Mouse (Mus musculus) urinary bladder, postnatal 4 days (tissue): Measurements from ENCODE around the gene Frmd6.

Experiments
- DNase-seq, 2 experiments: peaks; one replicate each; pipeline ENCODE4 v3.0.0; 2021 to 2022; ENCODE audit warnings: low spot score in 2 of 2

The Frmd6 gene

DNA sequence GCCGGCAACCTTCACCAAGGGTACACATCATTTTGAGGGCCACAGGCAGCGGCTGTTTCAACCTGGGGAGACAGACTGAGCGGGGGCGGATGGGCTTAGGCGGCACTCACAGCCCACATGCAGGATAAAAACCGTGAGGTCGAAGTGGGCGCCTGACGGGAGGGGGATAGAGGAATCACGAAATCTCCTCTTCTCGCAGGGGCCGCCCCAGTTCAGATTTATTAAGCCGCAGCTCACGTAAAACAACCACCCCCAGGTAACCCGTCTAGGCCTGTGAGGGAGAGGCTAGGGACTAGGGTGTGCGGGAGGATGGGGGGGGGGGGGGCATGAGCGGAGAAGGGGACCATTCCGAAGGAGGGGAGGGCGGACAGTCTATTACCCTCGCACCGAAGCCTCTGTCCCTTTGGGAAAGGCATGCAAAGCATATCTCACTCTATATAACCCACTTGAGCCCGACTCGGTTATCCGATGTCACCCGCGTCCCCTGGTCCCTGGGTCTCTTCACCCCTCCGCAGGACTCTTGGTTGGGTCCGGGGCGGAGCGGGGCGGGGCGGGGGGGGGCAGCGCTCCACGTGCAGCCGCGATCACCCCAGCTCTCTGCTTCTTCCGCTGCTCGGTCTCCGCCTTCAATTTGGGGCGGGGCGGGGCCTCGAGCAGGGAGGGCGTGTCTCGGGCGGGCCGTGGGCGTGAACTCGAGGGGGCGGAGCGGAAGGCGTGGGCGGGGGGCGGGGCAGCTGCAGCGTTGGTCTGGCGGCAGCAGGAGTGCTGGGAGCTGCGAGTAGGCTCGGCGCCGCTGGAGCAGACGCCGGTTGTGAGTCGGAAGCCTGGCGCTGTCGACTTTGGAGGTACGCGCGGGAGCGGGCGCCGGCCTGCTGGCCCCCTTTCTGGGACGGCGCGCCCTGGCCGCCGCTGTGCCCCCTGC is at the start of gene Frmd6:
TSS of gene Frmd6 (plus strand) at position 786 of the 922 bp plus-strand sequence.
- DNase-seq, result peak; percentile 95 to 96

DNA sequence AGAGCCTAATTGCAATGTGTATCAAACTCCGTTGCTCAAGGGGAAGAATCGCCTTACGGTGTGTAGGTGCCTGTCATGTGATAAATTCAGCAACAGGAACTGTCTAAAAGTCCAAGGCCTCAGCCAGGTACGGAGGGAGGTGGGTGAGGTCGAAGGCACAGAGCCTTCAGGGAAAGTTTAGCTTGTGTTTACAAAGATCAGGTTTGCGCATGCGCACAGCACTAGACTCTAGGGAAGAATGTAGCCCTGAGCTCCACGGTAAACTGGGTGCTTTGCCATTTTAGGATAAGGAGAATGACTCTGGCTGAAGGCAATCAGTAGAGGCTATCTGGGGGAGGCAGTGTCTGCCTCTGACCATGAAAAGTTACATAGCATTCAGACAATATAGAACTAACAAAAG is 49.7 kb upstream of the Frmd6 start:
- no peak for DNase-seq

DNA sequence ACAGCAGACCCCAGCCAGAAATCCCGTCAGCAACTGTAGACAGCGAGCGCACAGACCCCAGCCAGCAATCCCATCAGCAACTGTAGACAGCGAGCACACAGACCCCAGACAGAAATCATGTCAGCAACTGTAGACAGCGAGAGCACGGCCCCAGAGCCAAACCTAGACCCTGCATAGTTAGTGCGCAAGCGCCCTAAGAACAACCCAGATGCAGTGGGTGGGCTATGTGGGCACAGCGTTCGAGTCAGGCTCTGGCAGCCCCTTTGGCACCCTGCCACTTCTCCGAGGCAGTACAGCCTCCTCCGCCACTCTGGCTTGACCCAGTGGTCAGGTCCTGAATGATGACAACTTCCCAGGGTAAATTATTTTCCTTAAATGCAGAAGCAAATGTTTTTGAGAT is 48.6 kb upstream of the Frmd6 start:
- no peak for DNase-seq

DNA sequence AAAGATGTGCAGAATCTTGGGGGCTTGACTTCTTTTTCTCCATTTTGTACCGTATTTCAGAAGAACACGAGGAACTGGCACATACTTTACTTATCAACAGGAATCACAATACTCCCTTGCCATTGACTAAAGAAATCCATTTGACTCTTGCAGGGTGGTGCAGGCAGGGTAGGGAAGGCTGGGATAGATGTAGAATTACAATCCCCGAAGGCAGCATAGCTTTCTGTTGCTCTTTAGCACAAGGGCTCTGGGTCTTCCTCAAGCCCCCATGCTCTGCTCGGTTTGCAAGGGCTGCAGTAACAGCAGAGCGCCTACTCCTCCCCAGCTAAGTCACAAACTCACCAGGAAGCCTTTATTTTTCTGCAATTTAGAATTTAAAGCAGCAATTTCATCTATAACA is 47.8 kb upstream of the Frmd6 start:
- DNase-seq, result no peak

DNA sequence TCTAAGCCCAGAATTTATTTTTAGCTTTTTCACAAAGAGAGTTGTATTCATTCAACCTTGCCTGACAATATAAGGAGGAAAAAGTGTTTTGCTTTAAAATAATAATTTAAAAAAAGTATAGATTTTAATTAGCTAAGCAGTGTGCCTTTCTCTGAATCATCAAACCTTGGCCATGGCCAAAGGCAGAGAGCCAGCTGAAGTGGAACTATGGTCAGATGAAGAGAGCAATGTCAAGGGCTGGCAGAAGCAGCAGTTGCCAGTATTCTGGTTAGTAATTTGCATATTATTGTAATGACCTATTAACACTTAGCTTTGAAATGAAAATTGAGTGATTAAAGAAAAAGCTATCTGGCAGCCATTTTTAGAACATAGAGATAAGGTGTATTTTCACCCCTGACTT is 47.4 kb upstream of the Frmd6 start:
- DNase-seq, result no peak

DNA sequence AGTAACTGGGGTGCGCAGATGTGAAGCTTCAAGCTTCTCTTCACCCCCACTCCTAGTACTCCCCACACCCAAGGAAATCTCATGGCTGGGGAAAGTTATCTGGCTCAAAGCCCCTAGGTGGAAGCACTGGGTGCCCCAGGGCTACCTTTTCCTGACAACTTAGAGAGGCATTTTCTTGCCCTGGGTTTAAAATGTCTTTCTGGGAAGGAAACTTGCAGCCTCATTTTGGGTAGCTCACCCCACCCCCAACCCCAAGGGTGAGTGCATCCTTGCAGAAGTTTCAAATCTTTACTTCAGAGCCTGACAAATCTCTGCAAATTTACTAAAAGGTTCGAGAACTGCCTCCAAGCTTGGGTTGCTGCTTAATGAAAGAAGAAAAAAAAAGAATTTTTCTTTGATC is 47.0 kb upstream of the Frmd6 start:
- DNase-seq, result no peak

DNA sequence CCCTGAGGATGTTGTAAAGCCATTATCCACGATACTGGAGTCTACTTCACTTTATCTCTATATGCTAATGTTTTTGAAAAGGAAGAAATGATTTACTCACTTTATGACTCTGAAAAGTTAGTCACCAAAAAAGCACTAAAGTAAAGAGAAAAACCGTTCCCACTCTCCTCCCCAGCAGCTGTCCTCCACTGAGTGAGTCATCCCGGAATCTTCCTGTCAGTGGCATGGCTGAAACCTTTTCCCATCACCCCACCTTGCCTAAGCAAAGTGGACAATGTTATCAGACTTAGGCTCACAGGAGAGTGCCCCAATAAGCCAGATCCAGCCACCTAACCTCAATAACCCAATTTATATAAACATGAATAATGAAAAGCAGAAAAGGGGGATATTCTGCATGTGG is 46.6 kb upstream of the Frmd6 start:
- no peak for DNase-seq

DNA sequence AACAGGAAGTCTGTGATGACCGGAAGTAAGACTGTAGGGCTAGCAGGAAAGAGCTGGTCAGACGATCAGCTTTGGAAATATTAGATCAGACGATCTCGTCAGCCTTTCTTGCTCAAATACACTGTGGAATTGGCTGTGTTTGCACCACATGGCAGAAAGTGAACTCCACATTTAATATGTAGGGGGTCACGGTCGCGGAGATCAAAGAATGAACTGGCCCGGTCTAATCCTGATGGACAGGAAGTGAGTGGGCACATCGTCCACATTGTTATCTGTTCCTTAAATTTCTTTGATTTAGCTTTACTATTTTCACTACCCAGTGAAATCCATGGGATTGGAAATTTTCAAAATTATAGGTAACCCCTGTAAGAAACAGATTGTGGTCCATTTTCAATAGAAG is 42.3 kb upstream of the Frmd6 start:
- no peak for DNase-seq

DNA sequence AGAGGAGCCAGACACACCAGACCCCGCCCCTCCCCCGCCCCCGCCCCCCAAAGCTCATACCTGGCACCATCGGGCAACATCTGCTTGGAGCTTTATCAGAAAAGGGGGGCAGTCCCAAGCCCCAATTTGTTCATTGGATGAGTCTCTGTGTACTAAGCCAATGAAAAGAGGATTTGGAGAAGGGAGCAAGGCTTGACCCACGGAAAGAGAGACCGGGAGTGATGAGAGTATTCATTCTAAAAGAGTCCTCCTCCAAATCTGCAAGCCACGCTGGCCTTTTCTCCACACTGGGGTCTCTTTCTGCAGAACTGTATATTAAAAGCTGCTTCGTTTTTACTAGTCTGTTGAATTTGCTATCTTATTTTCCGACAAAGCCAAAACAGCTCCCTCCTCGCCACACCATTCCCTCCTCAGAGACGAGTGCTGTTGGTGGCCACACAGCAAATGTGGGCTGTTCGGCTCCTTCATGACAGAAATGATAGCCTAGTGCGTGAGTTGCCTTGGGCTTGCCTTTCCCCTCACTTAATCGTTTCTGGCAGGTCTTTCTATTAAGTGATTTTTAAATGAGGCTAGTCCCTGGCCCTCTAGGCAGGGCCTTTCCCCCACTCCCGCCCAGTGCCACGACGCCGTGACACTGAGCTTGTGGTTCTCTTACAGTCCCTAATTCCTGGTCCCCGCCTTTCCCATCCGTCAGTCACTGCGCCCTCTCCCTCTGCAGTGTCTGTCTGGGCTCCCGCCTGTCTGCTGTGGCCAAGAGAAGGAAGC is 41.7 kb upstream of the Frmd6 start:
- DNase-seq, result no peak

DNA sequence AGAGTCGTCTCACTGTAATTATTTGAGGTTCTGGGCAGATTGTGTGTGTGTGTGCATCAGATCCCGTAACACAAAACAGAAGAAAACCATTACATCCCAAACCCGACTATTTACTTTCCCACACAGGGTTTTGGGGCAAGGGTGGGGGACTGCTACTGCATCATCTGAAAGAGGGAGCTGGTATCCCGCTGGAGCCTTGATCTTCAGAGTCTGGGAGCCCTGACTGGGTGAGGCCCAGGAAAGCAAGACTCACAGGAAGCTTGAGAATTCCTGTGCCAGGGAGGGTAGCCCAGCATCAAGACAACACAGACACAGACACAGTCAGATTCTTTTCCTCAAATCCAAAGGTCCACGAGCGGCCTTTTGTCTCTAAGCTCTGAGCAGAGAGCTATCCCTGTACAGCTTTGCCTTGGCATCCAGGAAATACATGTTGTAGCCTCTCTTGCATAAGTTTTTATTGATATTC is 41.0 kb upstream of the Frmd6 start:
- DNase-seq, result no peak

DNA sequence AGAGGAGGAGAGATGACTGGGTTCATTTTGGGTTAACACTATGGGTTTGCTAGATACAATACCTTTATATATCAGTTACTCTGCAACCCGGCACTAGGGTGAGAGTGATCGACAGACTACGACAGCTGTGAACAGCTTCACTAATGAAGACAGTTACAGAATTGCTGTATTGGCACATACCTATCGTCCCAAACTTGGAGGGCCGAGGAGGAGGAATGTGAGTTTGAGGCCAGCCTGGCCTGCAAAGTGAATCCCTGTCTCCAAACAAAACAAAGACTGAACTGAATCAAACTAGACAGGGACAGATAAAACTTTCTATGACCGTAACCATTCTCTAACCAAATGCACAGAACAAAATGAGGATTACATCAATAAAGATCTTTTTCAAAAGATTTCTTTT is 36.0 kb upstream of the Frmd6 start:
- DNase-seq, result no peak

DNA sequence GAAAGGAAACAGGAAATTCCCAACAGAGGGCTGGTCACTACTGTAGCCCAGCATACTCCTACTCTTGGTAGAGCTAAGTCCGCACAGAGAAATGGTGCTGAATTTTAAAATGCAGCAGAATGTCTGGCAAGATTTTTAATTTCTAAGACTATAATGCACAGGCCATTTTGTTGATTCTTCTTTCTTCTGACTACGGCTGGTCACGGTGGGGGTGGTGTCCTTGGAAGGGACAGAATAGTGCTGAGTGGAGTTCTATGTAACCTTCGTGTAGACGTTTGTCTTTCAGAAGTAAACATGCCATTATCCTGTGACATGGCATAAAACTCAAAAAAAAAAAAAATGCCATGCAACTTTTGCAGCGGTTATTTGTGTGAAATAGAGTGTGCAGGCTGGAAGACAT is 32.0 kb upstream of the Frmd6 start:
- DNase-seq, result no peak

DNA sequence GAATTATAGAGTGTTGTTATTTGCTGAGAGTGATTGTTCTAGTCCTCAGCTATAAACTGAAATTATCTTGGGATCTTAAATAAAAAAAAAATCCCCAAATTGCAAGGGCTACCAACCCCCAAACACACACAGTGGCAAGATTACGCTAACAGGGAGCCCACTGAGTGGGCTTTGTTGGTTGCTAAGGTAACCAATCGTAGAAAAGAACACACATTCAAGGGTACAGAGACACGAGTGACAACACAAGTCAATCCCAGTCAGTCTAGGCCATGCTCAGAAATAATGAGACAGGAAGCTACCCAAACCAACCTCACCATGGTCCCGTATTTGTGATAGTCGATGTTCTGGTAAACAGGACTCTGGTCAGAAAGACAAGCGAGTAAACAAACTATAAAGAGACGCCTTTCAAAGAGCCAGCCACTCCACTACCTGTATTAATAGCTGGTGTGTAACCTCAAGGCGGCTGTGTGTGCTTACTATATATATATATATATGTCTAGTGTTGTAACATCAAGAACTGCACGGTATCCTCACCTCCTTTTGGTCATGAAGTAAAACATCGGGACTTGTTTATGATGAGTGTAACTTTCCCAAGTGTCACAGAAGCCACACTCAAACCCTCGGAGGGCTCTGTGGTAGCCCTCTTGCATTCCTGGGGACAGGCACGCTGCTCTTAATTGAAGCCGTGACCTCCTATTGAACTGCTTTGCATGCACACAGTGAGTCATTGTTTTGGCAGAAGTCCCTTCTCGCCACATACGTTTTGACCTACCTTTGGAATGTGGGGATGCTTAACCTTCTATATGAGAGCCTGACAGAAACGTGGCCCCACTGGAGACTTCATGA is 30.5 kb upstream of the Frmd6 start:
- no peak for DNase-seq

DNA sequence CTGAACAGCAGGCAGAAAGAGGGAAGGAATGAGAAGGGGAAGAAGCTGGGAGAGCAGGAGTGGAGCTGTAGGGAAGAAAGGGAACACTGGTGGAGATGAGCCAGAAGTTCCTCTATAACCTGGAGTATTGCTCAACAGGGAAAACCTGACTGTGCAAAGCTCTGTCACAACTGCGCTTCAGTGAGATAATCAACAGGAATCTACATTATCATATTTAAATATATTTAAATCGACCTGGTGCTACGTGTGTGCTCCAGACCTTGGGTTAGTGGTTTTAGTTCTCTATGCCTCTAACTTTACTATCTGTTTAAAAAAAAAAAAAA is 30.0 kb upstream of the Frmd6 start:
- DNase-seq, result no peak

DNA sequence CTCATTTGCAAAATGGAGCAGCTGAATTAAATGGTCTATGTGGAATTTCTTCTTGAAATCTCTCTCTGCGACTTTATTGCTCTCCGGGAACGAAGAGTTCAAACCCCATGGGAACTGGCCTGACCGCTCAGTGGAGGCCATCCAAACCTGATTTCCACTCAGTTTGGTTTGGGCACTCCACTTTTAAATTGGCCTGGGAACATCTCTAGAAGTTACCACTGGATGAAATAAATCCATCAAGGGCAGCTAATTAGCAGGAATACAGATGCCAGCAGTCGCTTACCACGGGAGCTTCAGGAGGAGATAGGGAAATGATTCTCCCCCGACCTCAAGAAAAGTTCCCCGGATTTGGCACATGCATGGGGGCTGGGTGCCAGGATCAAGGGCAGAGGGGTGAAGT is 26.8 kb upstream of the Frmd6 start:
- DNase-seq, result no peak

DNA sequence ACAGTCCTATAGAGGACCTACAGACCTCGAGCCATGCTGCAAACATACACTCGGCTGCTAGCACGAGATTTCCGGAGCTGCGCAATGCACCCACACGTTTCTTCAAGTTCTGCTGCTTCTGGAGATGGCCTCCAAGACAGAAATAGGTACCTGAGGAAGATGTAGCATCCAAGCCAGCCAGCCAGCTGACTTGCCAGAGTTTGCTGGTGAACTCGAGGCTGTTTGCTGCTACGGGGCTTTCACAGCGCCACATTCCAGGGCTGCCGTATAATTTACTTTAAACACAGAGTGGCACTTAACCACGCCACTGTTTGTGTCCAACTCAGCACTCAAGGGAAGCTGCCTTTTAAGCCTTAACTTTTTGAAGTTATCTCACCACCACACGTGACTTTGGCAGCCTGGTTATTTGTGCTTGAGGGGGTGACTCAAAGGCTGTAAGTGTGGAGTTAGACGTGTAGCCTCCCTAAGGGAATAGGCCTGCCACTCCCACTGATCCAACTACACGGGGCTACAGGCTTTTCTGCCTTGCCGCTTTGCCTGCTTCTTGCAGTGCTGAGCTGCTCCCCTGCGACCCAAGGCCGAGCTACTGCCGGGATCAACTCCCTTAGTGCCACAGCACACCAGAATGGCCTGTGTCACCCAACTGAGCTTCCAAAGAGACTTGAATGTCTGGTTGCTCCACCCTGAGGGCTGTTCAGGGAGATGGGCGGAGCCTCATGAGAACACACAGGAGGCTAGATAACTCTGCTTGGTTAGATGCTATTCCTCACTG is 25.9 kb upstream of the Frmd6 start:
- no peak for DNase-seq

DNA sequence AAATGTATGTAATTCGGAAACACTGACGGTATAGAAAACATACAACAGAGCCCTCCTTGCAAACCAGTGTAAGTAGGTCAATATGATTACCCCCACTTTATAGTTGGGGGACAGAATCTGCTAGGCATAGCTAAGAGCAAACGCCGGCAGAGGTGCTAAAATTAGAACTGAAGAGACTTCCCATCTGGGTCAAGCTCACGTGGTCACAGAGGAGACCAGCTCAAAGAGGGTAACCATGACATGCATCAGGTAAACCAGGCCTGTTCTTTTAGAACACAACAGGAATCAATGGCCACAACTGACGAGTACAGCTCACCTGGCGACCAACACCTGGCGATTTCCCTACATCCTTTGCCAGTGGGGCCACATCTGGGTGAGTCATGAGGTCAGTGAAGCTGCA is 25.2 kb upstream of the Frmd6 start:
- DNase-seq, result no peak

DNA sequence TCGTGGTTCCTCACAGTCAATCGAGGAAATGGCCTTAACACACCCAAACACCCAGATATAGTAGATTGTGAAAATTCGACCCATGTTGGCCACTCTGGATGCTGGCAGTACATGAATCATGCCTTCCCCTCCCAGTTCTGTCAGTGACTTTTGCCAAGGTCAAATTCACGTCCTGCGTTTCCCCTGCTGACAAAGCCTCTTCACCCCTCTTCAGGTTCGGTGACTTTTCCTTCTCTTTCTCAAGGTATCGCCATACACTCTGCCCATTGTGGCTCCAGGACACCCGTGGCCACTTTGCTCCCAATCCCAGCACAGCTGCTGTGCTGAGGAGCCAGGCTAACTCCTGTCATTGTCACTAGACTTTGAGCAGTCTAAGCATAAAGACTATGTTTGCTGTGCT is 24.0 kb upstream of the Frmd6 start:
- DNase-seq, result no peak

DNA sequence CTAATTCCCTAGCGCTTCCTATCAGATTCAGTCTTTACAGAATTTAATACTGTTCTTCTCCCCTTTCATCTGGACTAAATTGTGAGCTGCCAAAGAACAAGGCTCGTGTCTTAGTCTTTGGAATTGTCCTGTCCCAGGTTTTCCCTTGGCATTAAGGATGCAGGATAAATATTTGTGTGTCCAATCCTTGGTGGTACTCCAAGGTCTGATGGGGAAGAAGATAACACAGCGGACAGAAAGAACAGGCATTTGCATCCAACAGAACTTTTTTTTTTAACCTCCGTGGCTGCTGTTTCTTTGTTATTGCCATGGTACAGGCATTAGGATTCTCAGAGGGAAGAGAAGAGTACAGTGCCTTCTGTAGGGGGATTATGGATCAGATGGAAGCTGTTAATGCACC is 21.8 kb upstream of the Frmd6 start:
- DNase-seq, result no peak

DNA sequence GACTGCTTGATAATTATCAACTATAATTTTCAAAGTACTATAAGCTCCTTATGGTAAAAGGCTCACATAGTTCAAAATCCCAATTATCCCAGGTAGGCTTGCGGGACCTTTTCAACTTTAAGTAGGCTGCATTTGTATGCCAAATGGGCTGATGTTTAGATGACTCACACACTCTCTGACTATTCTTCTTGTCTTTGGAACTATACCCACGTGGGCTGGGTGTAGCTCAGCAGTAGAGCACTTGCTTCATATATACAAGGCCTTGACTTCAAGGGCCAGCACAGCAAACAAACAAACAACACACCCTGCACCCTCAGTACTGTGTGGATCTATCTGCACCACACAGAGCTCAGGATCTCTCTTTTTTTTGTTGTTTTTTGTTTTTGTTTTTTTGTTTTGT is 20.3 kb upstream of the Frmd6 start:
- DNase-seq, result no peak

DNA sequence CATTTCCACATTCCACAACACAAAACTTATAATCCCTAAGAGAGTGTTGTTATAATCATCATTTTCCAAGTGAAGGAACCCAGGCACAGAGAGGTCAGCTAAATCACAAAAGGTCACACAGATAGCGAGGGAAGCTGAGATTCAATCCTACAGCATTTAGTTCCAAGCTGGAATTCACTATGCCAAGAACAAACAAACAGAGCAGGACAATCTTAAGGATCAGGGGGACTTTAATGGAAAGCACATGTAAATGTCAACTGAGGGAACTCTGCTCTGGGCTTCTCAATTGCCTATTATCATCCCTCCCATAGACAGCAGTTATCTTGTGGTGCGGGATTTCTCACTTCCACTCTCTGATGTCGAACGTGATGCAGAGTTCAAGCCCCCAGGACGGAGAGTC is 17.8 kb upstream of the Frmd6 start:
- no peak for DNase-seq

DNA sequence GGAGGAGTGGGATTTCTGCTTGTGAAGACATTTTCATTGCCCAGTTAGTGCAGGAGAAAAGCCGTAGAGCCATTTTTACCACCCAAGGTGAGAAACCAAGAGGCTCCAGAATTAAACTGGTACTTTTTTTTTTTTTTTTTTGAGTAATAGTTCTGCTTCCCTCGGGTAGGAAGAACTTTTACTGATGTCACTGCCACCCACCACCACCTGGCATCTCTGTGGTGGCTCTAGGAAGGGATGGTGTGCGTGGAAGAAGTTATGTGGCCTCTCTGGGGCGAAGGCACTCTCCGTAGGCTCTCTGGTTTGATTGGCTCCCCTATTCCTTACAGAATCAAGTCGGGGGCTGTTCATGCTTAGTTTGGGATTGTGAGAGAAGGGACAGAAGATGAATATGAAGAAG is 17.3 kb upstream of the Frmd6 start:
- no peak for DNase-seq
